Mouse (Mus musculus): ENCODE measurements at regions not wholly inside any gene's neighbourhood (a gene's known extent, or its start where the extent isn't known, plus 50 kb on each side); places are given as distances from the start of the nearest gene placed in this dataset.

GRCm38 (mm10) chr13:31468131-31468530 is 87.8 kb upstream of the Foxq1 start:
- ATAC-seq: no peak
- no peak overlapping the region for H3K4me2 ChIP-seq
- H3K36me3 ChIP-seq: no peaks in the 10 kb centered on the region

DNA sequence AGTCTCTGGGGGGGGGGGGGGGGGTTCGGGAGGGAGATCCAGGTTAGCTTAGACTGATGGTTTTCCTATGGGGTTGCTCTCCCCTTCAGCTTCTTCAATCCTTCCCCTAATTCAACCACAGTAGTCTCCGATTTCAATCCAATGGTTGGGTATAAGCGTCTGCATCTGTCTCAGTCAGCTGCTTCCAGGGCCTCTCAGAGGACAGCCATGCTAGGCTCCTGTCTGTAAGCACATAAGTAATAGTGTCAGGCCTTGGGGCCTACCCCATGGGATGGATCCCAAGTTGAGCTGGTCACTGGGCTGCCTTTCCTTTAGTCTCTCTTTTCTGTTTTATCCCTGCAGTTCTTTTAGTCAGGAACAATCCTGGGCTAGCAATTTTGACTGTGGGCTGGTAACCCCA is 87.0 kb upstream of the Foxq1 start:
- no peaks in the 10 kb centered on the region for H3K27me3 ChIP-seq (replicated peaks)
- H3K27ac ChIP-seq: no peak overlapping the region
- no peak overlapping the region for H3K4me3 ChIP-seq
- H3K36me3 ChIP-seq: no peaks in the 10 kb centered on the region
- no peak overlapping the region for H3K4me2 ChIP-seq
- no peak overlapping the region for H3K9ac ChIP-seq
- H3K4me1 ChIP-seq: no peaks in the 10 kb centered on the region
- H3K9me3 ChIP-seq (replicated peaks): no peaks in the 10 kb centered on the region
- ATAC-seq: no peak
- 60% methylated on average over 3 of the region's 3 CpGs for WGBS (ENCODE audit: insufficient replicate concordance)

More at GRCm38 (mm10) chr13:31468131-31468530, 87.8 kb upstream of the Foxq1 start:
- no peaks in the 10 kb centered on the region for H3K27me3 ChIP-seq (replicated peaks)
- H3K9me3 ChIP-seq (replicated peaks): no peaks in the 10 kb centered on the region
- no peaks in the 10 kb centered on the region for H3K4me1 ChIP-seq
- no peak overlapping the region for H3K4me3 ChIP-seq
- no peak overlapping the region for H3K27ac ChIP-seq
- no peak overlapping the region for H3K9ac ChIP-seq
- 72% methylated on average over 3 of the region's 3 CpGs for WGBS (ENCODE audit: insufficient replicate concordance)

- no peak for ATAC-seq
- Histone ChIP-seq H3K27ac (no peak overlapping the region), H3K4me1 (no peaks in the 10 kb centered on the region), H3K36me3 (no peaks in the 10 kb centered on the region), H3K4me3 (no peak overlapping the region), H3K4me2 (no peak overlapping the region), H3K27me3 (replicated peaks) (no peaks in the 10 kb centered on the region), H3K9ac (no peak overlapping the region), H3K9me3 (replicated peaks) (no peaks in the 10 kb centered on the region)
- WGBS (ENCODE audit: insufficient replicate concordance): 72% methylated on average over 5 of the region's 5 CpGs
These were observed 83.6 kb upstream of the Foxq1 start for GRCm38 (mm10) chr13:31472366-31472765.

DNA sequence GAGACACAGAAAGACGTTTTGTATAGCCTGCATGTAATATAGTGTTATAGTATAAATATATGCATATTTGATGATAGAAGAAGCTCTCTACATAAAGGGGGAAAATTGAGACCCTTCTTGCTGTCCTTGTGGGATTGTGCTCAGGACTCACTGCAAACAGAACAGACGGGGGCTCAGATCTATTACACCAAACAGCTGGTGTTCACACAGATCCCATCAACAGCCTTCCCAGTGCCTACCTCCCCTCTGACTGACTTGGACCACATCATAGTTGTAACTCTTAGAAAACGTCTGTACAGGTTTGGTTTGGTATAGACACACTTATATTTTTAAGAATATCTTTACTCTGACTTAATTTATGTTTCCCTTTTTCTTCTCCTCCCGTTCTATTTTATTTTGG is 83.1 kb upstream of the Foxq1 start:
- no peaks in the 10 kb centered on the region for H3K4me1 ChIP-seq
- no peaks in the 10 kb centered on the region for H3K36me3 ChIP-seq
- ATAC-seq: no peak
- H3K4me3 ChIP-seq: no peak overlapping the region
- WGBS (ENCODE audit: insufficient replicate concordance): 41% methylated on average over 4 of the region's 4 CpGs
- H3K4me2 ChIP-seq: no peak overlapping the region
- no peaks in the 10 kb centered on the region for H3K27me3 ChIP-seq (replicated peaks)
- H3K9me3 ChIP-seq (replicated peaks): no peaks in the 10 kb centered on the region
- H3K9ac ChIP-seq: no peak overlapping the region
- no peak overlapping the region for H3K27ac ChIP-seq

DNA sequence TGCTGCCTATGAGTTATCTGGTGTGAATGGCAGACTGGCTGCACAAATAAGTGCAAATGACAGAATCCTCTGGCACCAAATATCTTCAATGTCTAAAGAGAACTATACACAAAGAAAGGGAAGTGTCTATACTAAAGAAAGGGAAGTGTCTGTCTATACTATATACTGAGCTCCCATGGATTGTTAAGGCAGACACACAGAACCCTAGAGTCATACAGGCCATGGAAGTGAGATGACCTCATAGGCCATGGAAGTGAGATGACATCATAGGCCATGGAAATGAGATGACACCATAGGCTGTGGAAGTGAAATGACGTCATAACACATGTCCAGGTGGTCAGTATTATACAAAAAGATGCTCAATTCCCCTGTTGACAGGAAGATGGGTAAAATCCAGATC is 82.7 kb upstream of the Foxq1 start:
- no peaks in the 10 kb centered on the region for H3K9me3 ChIP-seq (replicated peaks)
- no peak overlapping the region for H3K4me2 ChIP-seq
- H3K4me1 ChIP-seq: no peaks in the 10 kb centered on the region
- no peak overlapping the region for H3K27ac ChIP-seq
- no peak overlapping the region for H3K4me3 ChIP-seq
- 56% methylated on average over 1 of the region's 1 CpGs for WGBS (ENCODE audit: insufficient replicate concordance)
- ATAC-seq: no peak
- no peaks in the 10 kb centered on the region for H3K27me3 ChIP-seq (replicated peaks)
- H3K36me3 ChIP-seq: no peaks in the 10 kb centered on the region
- H3K9ac ChIP-seq: no peak overlapping the region

DNA sequence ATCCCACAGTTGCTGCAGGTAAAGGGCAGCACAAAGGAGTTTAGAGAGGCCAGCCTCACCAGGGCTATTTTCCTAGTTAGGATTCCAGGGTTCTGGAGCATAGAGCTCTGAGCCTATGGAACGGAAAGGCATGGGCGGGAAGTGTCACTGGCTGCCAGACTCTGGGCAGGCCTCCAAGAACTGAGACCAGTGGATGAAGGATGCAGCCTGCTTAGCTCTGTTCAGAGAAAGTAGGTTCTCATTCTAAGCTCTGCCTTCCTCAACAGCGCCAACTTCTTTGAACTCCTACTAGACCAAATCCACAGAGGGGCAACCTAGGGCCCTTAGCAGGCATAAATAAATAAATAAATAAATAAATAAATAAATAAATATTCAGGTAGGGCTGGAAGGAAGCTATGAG is 80.1 kb upstream of the Foxq1 start:
- no peak overlapping the region for H3K9ac ChIP-seq
- H3K4me2 ChIP-seq: no peak overlapping the region
- no peaks in the 10 kb centered on the region for H3K9me3 ChIP-seq (replicated peaks)
- H3K27ac ChIP-seq: no peak overlapping the region
- H3K36me3 ChIP-seq: no peaks in the 10 kb centered on the region
- no peaks in the 10 kb centered on the region for H3K4me1 ChIP-seq
- 73% methylated on average over 3 of the region's 3 CpGs for WGBS (ENCODE audit: insufficient replicate concordance)
- no peak for ATAC-seq
- no peaks in the 10 kb centered on the region for H3K27me3 ChIP-seq (replicated peaks)
- no peak overlapping the region for H3K4me3 ChIP-seq

DNA sequence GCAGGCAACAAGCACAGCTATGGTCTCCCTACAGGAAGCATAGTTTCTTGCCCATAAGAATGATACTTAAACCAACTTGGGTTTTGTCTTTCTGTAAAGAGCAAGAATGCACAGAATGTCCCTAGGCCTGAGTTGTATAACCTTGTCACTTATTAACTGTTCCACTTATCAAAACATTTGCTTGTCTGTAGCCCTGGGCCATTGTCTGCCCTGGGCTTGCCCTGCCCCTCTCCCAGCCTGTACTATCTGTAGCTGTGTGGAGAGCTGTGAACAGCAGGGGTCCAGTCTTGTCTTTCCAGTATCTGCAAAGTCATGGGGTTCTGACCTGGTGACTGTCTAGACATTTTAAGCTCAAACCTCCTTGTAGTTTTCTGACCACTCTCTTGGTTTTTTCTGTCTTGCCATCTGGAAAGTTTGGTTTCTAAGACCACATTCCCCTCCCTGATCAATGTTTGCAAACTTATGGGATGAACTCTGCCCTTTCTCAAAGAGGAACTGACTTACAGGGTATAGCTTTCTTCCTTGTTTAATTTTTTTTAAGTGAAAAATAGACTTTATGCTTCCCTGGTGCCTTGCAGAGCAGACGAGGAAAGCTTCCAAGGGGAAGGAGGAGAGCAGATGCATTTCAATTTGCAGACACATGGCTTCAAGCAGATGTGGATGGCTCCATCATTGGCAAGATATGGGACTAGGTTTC is 78.6 kb upstream of the Foxq1 start:
- no peak overlapping the region for H3K9ac ChIP-seq
- no peak overlapping the region for H3K4me2 ChIP-seq
- H3K9me3 ChIP-seq (replicated peaks): no peaks in the 10 kb centered on the region
- WGBS (ENCODE audit: insufficient replicate concordance): 36% methylated on average over 1 of the region's 1 CpGs
- H3K4me1 ChIP-seq: no peaks in the 10 kb centered on the region
- H3K27ac ChIP-seq: no peak overlapping the region
- H3K27me3 ChIP-seq (replicated peaks): no peaks in the 10 kb centered on the region
- no peaks in the 10 kb centered on the region for H3K36me3 ChIP-seq
- no peak for ATAC-seq
- no peak overlapping the region for H3K4me3 ChIP-seq

GRCm38 (mm10) chr13:31481105-31481844 is 74.7 kb upstream of the Foxq1 start:
- Histone ChIP-seq H3K9ac (no peak overlapping the region), H3K27ac (no peak overlapping the region), H3K9me3 (replicated peaks) (no peaks in the 10 kb centered on the region), H3K4me2 (no peak overlapping the region), H3K4me3 (no peak overlapping the region), H3K4me1 (no peaks in the 10 kb centered on the region), H3K36me3 (no peaks in the 10 kb centered on the region), H3K27me3 (replicated peaks) (no peaks in the 10 kb centered on the region)
- ATAC-seq: no peak
- WGBS (ENCODE audit: insufficient replicate concordance): 58% methylated on average over 7 of the region's 7 CpGs

GRCm38 (mm10) chr13:31486373-31486772 is 69.6 kb upstream of the Foxq1 start:
- Histone ChIP-seq H3K27me3 (replicated peaks) (no peaks in the 10 kb centered on the region), H3K36me3 (no peaks in the 10 kb centered on the region), H3K4me1 (no peaks in the 10 kb centered on the region), H3K9ac (no peak overlapping the region), H3K27ac (no peak overlapping the region), H3K4me3 (no peak overlapping the region), H3K4me2 (no peak overlapping the region), H3K9me3 (replicated peaks) (no peaks in the 10 kb centered on the region)
- WGBS (ENCODE audit: insufficient replicate concordance): 62% methylated on average over 3 of the region's 3 CpGs
- ATAC-seq: no peak

GRCm38 (mm10) chr13:31488186-31488585 is 67.7 kb upstream of the Foxq1 start:
- no peak overlapping the region for H3K4me3 ChIP-seq
- no peaks in the 10 kb centered on the region for H3K4me1 ChIP-seq
- no peaks in the 10 kb centered on the region for H3K36me3 ChIP-seq
- no peaks in the 10 kb centered on the region for H3K9me3 ChIP-seq (replicated peaks)
- no peak for ATAC-seq
- no peak overlapping the region for H3K9ac ChIP-seq
- H3K4me2 ChIP-seq: no peak overlapping the region
- no peaks in the 10 kb centered on the region for H3K27me3 ChIP-seq (replicated peaks)
- no peak overlapping the region for H3K27ac ChIP-seq

GRCm38 (mm10) chr13:31503191-31503590 is 52.7 kb upstream of the Foxq1 start:
- H3K9me3 ChIP-seq (replicated peaks): no peaks in the 10 kb centered on the region
- ATAC-seq: no peak
- WGBS (ENCODE audit: insufficient replicate concordance): 75% methylated on average over 10 of the region's 10 CpGs
- no peak overlapping the region for H3K9ac ChIP-seq
- no peaks in the 10 kb centered on the region for H3K4me1 ChIP-seq
- no peak overlapping the region for H3K27ac ChIP-seq
- H3K27me3 ChIP-seq (replicated peaks): no peaks in the 10 kb centered on the region
- H3K4me3 ChIP-seq: no peak overlapping the region
- H3K4me2 ChIP-seq: no peak overlapping the region
- H3K36me3 ChIP-seq: no peaks in the 10 kb centered on the region

DNA sequence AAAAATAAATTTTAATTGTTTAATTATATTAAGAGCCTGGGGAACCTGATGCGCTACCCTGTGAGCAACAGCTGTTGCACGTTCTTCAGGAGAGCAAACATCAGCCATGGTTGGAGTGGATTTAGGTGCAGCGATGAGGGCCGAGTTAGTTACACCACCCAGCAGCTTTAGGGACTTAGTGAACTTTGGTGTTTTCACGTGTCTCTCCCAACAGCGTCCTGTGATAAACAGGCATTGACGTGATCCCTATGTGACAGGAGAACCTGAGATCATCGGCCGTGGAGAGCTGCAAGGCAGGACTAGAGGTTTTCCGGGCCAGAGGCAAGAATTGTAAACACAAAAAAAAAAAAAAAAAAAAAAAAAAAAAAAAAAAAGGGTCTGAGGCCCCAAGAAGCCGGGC is 52.1 kb upstream of the Foxq1 start:
- no peak overlapping the region for H3K4me3 ChIP-seq
- H3K4me2 ChIP-seq: no peak overlapping the region
- H3K36me3 ChIP-seq: no peaks in the 10 kb centered on the region
- H3K9me3 ChIP-seq (replicated peaks): no peaks in the 10 kb centered on the region
- no peaks in the 10 kb centered on the region for H3K27me3 ChIP-seq (replicated peaks)
- WGBS (ENCODE audit: insufficient replicate concordance): 67% methylated on average over 11 of the region's 11 CpGs
- no peak overlapping the region for H3K9ac ChIP-seq
- ATAC-seq: no peak
- no peaks in the 10 kb centered on the region for H3K4me1 ChIP-seq
- H3K27ac ChIP-seq: no peak overlapping the region

DNA sequence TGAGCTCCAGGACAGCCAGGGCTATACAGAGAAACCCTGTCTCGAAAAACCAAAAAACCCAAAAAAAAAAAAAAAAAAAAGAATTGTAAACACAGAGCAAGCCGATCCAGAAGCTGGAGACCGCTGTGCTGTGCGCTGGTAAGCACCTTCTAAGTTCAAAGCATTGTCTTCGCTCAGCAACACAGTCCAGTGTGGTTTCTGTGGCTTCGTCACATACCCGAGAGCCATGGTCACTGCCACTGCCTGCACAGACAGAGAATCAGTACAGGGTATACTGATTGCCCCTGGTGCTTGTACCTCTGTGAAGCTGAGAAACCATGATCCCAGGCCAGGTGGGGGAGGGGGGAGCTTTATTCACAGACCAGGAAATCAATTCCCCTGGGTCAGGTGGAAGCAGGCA is 51.6 kb upstream of the Foxq1 start:
- Histone ChIP-seq H3K4me3 (no peak overlapping the region), H3K36me3 (no peaks in the 10 kb centered on the region), H3K27ac (no peak overlapping the region), H3K27me3 (replicated peaks) (no peaks in the 10 kb centered on the region), H3K4me2 (no peak overlapping the region), H3K9me3 (replicated peaks) (no peaks in the 10 kb centered on the region), H3K4me1 (no peaks in the 10 kb centered on the region), H3K9ac (no peak overlapping the region)
- WGBS (ENCODE audit: insufficient replicate concordance): 50% methylated on average over 6 of the region's 7 CpGs
- ATAC-seq: no peak
